Mouse (Mus musculus) embryo, embryonic 10.5 days (tissue): Measurements from ENCODE around the gene Tmem108.

Source experiments
- DNase-seq: peaks from one replicate; pipeline ENCODE4 v3.0.0-alpha.2; 2015; ENCODE audit warnings: low spot score

Tmem108 gene

DNA sequence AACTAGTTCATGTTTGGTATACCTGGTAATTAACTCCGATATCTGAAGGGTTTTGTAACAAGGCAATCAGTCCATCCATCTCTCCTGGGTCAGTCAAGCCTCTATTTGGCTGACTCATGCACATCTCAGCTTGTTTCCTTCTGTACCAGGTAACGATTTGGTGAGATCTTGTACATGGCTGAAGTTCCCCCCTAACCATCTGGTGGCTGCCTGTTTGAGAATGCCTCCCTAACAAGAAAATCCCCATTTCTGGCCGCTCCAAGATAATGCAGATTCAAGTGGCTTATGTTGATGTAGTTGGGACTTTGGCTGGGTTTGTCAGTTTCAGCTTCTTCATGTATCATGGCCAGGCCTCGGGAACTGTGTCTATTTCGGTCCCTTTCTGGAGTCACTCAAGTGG is 170.8 kb downstream of the Tmem108 start:
- DNase-seq: no peak

DNA sequence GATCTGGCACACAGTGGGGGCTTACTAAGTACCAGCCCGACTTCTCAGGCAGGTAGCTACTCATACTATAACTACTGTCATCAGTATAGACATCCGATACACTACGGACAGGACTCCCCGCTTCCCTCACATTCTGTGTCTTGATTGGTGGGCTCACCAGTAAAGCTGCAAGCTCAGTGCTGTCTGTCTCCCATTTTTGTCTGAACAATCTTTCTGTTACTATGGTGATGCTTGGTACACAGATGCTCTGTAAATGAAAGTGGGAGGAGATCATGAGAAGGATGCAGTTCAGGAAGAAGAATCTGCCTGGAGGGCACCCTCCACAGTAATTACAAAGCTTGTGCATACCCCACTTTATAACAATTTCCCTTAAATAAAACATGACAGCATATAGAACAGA is 176.8 kb downstream of the Tmem108 start:
- no peak for DNase-seq

DNA sequence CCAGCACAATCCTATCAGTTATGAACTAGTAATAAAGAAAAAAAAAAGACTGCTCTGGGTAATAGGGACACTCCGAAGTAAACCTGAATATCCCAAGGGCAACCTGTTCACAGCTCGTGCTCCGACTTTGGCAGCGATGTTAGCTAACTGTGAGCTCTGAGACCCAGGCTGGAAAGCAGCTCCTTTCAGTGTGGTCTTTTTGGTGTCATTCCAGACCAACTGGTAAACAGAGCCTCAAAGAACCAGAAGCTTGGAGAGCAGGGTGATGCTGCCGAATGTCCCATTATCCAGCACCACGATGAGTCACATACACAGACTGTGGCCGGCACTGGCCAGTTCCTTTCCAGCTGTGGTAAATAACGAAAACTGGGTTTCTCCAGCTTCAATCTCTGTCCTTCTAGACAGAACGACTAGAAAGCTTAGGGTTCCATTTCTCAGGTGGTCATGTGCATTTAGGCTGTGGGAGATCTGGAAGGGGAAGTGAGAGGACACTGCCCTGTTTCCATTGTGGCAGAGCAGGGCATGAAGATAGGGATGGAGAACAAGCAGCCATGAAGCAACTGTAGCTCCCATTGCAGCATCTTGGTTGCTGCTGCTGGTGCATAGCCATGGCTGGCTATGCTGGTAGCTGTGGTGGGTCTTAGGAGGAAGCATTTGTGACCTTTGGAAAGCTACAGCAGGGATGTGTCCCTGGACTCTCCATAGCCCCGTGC is 179.2 kb downstream of the Tmem108 start:
- no peak for DNase-seq

DNA sequence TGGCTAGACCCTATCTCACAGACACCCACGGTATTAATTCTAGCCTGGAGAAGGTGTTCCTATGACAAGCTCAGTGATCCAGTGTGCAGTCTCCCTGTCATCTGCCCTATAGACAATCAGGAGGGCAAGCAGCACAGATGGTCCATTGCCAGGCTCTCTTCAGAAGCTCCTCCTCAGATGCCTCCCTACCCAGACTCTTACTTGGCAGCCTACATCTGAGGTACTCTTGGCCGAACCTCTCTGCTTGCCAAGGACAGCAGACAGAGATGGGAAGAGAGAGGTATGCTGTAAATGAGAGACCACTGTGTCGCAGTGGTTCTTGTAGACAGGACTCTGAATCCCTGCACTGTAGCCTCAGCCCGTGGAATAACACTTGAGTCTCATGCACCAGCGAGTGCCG is 181.0 kb downstream of the Tmem108 start:
- no peak for DNase-seq

DNA sequence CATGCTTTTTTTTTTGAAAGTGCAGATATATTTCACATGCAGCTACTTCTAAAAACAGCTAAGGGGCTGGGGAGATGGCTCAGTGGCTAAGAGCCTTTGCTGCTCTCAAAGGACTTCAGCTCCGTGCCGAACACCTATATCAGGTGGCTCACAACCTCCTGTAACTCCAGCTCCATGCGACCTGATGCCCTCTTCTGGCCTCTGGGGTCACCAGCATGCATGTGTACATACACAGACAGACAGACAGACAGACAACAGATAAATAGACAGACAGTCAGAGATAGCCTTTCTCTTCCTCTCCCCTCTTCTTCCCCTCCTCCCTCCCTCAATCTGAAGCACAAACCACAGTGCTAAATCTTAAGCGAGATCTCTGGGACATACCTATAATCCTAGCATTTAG is 181.5 kb downstream of the Tmem108 start:
- no peak for DNase-seq

DNA sequence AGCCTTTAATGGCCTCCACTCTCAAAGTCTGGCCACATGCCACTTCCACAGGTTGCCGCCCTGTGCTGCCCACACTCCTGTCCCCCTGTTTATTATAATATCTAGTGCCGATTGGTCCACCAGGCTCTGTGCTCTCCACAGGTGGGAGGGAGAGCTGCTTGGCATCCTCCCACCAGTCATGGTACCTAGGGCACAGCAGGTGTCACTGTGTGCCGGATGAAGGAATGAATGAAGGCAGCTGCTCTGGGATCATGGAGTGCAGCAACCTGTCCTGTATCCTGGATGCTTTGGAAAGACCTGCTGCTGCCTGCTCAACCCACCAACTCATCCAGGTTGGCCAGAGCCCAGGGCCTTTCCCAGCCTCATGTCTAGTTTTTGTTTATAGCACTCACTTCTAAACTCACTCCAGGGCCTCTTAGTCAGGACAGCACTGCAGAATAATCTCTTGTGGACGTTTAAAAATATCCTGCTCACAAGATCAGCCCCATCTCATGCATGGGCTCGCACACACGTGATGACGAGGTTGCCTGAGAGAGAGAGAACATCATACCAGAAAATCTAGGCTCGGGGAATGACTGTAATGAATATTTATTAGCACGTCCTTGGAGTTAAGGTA is 182.1 kb downstream of the Tmem108 start:
- DNase-seq: no peak

DNA sequence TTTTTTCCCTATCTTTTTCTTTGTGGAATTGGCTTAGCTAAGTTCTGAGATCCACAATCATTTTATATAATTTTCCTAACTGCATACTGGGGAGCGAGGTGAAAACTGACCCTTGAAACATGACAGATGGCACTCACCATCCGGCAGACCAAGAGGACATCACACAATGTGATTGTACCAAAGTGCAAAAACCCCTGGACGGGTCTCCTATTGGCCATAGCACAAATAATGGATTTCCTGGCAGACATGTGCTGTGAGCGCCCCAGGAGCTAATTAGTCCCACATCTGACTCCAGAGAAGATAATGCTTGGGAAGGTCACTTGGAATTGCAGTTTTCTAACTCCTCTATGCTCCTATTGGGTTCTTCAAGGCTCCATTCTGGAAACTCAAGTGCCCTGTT is 183.9 kb downstream of the Tmem108 start:
- DNase-seq: no peak

DNA sequence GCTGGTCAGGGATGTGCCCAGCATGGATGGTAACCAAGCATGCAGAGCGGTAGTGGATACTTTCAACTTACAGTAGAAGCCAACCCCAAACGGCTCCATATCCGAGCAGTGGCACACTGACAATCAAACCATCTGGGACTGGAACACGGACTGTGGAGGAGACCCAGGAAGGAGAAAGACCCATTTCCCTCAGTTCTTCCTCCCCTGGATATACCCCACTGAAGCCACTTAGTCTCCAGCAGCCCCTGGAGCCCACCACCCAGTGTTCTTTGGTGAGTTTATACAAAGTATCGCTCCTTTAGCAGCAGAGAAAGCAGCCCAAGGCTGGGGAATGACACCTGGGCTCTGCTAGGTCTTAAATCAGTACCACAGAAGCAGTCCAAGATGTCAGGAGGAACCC is 184.5 kb downstream of the Tmem108 start:
- no peak for DNase-seq

DNA sequence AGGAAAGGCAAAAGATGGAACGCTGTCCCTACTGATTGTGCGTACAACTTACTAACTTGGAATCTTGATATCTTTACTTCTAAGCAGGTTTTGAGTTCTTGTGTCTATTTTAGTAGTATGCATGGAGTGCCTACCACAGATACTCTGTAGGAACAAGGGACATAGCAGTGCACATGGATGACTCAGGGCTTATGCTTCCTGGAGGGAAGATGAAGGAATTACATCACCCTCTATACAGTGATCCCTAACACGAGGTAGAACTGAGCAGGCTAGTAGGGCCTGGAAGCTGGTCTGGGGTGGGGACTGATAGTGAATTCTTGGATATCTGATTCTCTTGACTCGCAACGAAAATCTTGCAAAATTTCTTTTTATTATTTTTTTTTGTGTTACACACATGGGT is 185.7 kb downstream of the Tmem108 start:
- no peak for DNase-seq

DNA sequence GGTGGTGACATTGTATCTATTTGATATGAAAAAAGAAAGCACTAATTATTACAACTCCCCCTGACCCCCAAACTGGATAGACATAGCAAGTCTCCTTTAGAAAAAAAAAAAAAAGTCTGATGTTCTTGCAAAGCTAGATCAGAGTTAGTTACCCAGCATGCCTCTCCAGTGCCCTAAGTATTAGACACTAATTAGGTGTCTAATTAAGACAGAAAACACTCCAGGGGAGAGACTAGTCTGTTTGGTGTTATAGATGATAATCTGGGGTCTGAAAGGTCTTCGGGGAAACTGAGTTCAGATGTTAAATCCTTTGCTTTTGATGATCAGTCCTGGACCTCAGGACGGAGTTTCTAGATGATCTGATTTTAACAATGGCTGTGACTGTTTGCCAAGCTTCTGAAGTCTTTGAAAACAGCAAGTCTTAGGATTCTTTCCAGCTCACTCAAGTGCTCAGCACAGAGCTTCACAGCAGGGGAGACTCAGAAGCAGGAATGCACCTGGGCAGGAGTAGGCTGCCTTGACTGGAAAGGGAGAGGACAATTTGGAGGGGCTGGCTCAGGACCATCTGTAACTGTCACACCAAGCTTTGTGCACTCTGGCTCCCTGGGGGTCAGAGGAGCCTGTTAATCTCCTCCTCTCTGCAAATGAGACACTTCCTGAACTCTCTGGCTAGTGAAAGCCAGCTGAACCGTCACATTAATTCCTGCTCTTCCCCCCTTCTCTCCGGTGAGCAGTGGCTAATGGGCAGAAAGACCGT is 187.5 kb downstream of the Tmem108 start:
- DNase-seq: peak; percentile 83

DNA sequence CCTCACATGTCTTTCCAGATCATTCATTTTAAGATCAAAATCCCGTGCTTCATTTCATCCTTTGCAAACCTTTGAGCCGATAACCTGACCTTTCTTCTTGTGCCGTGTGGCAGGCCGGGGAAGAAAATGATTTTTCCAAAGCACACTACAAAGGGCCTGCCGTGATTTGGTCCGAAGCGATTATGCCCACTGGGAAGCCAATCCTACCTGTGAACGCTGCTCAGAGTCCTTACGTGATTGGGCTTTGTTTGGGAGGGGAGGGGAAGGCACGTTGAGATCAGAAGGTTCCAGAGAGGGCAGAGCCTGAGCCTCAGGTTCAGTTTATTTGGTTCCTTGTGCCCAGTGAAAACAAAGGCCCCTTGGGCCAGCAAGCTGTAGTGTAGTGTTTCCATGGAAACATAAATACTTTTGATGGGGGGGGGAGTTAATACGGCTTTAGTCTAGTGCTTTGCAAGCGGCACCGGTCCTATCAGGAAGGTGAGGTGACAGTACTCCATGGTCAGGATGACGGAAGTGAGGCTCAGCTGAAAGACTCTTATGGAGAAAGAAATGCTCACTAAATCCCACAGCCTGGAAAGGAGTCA is 191.4 kb downstream of the Tmem108 start:
- DNase-seq: no peak

DNA sequence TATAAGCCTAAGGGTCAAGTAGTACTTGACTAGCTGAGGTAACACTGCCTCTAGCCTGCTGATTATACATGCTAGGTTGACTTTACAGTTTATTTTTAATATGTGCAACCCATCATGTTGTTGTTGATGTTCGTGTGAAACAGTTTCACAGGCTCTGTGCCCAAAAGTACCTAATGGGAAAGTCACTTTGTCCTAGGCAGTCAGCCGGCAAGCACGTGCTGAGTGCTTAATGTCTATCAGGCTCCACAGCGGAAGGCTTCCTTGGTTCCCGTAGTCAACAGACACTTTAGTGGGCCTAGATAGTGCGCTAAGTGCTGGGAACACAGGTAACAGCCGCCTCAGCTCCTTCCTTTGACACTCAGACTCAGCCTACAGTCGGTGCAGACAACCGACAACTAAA is 192.7 kb downstream of the Tmem108 start:
- DNase-seq: no peak

DNA sequence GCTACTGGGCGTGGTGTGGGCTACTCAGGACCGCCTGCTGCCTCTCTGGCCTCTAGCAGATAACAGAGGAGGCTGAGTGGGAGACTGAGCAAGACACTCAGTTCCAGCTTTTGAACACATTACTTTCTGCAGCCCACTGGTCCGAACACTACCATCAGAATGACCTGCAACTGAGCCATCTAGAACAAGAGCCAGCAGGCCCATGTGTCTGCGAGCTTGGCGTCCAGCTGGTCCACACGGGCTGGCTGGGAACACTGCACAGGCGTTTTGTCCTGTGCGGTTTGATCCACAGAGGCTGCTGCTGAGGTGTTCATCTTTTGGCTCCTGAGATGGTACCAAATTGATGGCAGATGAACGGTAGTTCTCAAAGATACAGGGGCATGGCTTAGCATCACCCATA is 196.5 kb downstream of the Tmem108 start:
- DNase-seq: no peak

DNA sequence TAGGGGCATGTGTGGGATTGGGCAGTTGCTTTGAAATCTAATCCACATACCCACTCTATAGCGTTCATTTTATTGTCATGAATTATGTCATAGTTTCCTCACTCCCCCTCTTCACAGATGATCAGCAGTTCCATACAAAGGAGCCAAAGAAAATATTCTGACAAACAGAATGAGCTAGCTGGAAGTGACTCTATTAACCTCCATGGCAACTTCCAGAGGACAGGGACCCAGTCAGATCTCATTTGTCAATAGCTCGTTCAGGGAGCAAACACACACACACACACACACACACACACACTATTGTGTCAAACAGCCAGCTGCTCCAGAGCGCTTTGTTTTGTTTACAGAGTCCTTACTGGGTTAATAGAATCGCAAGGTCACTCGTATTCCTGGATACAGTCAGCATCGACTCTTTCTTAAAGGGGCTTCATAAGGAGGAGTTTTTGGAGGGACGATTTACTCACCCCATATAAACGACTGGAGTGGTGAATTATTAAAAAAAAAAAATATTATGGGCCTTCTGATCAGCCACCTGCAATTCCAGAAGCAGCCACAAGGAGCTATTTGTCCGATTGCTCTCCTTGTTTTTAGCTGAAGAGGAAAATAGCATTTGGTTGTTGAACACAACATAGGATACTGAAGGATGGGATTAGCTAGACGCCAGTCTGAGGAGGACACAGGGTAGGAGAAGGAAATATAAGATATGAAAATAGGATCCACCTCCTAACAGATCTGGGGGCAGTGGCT is 197.6 kb downstream of the Tmem108 start:
- DNase-seq: peak; percentile 69

DNA sequence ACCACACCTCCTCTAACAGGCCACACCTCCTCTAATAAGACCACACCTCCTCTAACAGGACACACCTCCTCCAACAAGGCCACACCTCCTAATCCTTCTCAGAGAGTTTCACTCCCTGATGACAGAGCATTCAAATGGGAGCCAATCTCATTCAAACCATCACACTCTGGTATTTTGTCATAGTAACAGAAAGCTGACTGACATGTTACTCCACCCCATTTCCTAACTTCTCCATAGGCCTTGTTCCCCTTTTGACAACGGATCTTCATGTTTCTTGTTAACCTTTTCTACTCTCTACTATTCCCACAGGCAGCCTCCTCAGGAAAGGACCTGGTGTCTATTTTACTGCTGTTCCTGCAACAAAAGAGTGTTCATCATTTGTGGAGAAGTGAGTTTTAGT is 199.6 kb downstream of the Tmem108 start:
- no peak for DNase-seq

DNA sequence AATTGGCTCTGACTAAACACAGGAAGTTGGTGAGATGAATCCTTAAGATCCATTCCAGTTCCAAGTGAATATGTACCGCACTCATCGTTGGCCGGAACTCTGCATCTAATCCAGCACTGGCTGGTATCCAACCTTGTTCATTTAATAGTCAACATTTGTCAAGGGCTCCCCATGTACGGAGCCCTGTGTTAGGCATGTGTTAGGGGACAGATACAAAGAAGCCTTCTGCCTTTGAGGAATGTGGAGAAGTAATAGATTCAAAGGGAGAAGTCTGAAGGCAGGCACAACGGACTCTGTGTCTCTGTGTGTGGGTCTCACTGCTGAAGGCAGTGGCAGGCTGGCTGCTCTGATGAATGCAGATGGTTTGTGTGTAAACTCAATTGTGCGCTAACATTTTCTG is 202.9 kb downstream of the Tmem108 start:
- no peak for DNase-seq

DNA sequence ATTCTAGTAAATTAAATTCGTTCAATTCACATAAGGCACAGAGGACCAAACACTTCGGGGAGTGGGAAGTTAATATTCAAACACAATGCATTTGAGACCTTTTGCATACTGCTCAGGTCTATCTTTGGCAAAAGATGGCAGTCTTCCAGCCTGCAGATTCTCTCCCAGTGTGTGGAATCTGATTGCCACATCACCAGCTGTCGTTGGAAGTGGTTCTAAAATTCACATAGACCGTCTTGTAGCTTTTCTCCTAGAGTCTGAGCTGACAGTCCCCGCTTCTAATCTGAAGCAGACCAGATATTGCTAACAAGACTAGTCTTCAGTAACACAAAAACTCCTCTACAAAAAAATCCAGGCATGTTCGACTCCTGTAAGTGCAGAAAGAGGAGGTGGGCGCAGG is 203.4 kb downstream of the Tmem108 start:
- DNase-seq: no peak

DNA sequence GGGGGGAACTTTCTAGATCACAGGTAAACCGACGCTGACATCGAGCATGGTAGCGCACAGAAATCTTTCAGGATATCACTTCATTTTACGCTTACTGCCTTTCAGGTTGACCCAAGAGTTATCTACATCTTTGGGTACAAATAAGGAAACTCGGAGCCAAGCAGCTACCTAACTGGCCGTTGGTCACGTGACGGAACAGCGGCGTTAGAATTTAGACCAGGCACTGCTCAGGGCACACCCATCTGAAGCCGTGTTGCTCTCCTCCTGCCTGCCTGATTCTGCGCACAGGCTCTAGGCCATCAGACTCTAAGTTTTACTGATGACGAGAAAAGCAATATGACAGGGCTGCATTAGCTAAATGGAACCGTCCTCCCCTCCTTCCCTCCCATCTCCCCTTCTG is 204.6 kb downstream of the Tmem108 start:
- no peak for DNase-seq

DNA sequence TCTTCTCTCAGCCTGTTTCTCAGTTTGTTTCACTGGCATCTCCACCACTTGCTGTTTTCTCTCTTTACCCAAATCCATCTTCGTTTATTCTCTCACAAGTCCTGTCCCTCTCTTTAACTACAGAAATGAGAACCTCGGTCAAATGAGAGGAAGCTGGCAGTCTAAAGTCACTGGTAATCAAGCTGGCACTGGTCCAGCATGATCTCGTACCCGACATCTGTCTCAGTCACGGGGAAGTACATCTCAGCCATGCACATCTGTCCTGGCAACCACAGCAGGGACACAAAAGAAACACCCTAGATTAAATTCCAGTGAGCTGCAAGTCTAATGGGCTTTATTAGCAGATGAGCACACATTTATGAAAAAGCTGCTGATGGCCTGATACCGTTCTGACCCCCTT is 206.3 kb downstream of the Tmem108 start:
- DNase-seq: no peak

DNA sequence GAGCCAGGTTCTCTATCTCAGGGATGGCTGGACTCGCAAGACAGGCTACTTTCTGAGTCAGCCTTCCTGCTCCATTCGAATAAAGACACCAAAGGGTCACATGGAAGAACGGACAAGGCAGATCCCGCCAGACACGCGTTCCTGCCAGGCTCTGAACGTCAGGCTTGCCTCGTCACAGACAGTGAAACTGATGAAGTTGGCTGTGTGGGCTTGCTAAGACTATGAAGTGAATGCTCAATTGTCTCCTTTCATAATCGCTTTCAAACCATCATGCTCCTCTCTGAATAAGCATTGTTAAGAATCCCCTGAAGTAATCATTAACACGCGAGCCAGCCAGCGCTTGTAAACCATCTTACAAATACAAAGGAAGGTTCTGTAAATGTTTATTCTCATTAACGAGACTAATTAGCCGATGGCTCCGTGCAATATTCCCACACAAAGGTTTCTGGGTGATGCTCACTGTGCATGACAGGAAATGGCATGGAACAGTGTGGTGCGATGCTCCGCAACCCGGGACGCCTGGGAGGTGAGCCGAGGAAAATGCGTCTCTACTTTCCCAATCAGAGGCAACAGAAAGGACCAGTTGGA is 210.9 kb downstream of the Tmem108 start:
- DNase-seq: no peak

DNA sequence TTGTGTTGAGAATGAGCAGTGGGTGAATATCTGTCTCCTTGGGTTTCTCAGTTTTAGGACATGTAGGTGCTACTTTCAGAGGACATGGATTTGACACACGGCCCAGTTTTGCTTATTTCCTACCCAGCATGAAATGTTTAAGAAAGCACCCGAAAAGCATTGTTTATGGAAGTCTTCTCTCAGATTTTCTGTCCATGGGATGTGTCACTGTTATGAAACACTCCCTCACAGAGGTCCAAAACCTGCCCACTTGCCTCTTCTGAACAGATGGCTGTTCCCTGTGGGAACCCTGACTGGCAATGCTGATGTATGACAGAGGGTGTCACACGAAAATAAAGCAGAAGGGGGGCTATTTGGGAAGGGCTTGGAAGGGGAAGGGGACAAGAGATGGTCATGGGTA is 212.5 kb downstream of the Tmem108 start:
- DNase-seq: no peak

DNA sequence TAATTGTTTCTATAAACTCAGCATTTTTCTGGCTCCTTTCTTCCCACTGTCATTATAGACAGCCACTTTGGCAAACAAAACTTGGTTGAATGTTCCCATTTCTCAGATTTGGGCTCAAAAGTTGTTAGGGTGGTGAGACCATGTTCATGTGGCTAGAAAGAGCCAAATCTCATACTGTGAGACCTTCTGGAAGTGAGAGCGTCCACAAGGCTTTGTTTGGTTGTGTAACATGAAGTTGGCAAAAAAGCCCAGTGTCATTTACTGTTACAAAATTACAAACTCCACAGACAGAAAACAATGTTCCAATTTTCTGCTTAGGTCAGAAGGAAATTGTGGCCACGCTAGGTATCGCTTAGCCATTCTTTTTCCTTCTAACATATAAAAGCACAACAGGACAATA is 213.0 kb downstream of the Tmem108 start:
- DNase-seq: no peak
